Mouse (Mus musculus) stomach, embryonic 15.5 days (tissue): Measurements from ENCODE around the gene Dbt. TPM values are rescaled to one million over a fixed set of nuclear protein-coding genes. Genes with fewer than 3 reads are reported as not detected.
"Not testable (repeated sequence)": the region's sequence is repeated elsewhere in the genome, so short reads cannot be mapped to it uniquely, and the experiment has no call there.

ENCODE experiments used
- ATAC-seq: fragments of 200-750 bp; cut with Nextera tagmentation; 2 replicates; pipeline ENCODE4 v1.8.0; 2017; ENCODE audit warnings: low read depth, moderate number of reproducible peaks, moderate TSS enrichment; ENCODE audit not compliant: insufficient read depth, low FRiP score
- H3K27ac ChIP-seq: fragments of 300-500 bp; sonication (generic); 2 replicates; pipeline ENCODE4 v1.5.1; 2015; ENCODE audit warnings: mild to moderate bottlenecking, inconsistent platforms
- H3K27me3 ChIP-seq: fragments of 300-500 bp; sonication (generic); replicated peaks from 2 replicates; pipeline ENCODE4 v1.6.1; 2015; ENCODE audit warnings: inconsistent platforms
- H3K36me3 ChIP-seq: fragments of 300-500 bp; sonication (generic); 2 replicates; pipeline ENCODE4 v1.6.1; 2015; ENCODE audit warnings: inconsistent platforms
- H3K4me1 ChIP-seq: fragments of 300-500 bp; sonication (generic); 2 replicates; pipeline ENCODE4 v1.6.1; 2015; ENCODE audit warnings: inconsistent platforms
- H3K4me2 ChIP-seq: fragments of 300-500 bp; sonication (generic); 2 replicates; pipeline ENCODE4 v1.6.1; 2015; ENCODE audit warnings: mild to moderate bottlenecking, inconsistent platforms
- H3K4me3 ChIP-seq: fragments of 300-500 bp; sonication (generic); replicated peaks from 2 replicates; pipeline ENCODE4 v1.5.1; 2015; ENCODE audit warnings: inconsistent platforms
- H3K9ac ChIP-seq: fragments of 300-500 bp; sonication (generic); 2 replicates; pipeline ENCODE4 v1.6.1; 2015; ENCODE audit warnings: inconsistent platforms
- H3K9me3 ChIP-seq: fragments of 300-500 bp; sonication (generic); 2 replicates; pipeline ENCODE4 v1.6.1; 2016; ENCODE audit warnings: inconsistent platforms
- WGBS: fragments of 180-500 bp; shearing (Covaris S2); methylation state at CpG from one replicate; pipeline ENCODE4 v1.1.7; 2015; 5-methylcytosine and 5-hydroxymethylcytosine counted together
- polyA plus RNA-seq: library from polyadenylated mRNA; unstranded; fragments of >200 nt; fragmentation: Nextera tagmentation; extraction: Ambion mirVana; gene quantifications from 2 replicates; pipeline ENCODE4 v1.2.1, GENCODE M21; 2015

Dbt gene
- polyA plus RNA-seq, 1 experiment from 2014 or later, result 22.2 TPM

GRCm38 (mm10) chr3:116547430-116547829 lies 34.6 kb downstream of the Dbt start:
- Histone ChIP-seq H3K9me3 (no peaks in the 10 kb centered on the region), H3K27ac (no peak overlapping the region), H3K4me2 (no peak overlapping the region), H3K9ac (no peak overlapping the region), H3K27me3 (no peaks in the 10 kb centered on the region), H3K4me3 (no peak overlapping the region), H3K36me3 (peaks cover 17% of the 10 kb centered on the region; the same call in 1 of the 2 replicates), H3K4me1 (no peaks in the 10 kb centered on the region)
- ATAC-seq, result no peak
- WGBS, result 78% methylated on average over 5 of the region's 5 CpGs

DNA sequence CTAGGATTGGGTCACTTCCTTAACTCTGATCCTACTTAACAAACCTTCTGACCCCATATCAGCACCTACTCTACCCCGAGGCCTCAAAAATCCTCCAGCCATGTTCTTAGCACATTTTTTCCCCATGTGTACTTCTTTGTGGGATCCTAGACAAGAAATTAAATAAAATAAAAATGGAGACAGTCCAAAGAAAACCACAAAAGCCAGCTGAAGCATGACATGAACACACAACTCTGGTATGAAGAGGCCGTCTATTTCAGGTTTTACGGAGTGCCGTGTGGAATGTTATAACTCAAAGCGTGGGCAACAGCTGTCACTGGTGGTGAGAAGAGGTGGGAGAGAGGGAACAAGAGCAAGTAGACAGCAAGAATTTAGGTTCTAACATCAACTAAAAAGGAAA lies 38.5 kb downstream of the Dbt start:
- no peaks in the 10 kb centered on the region for H3K9me3 ChIP-seq
- ATAC-seq, result no peak
- H3K4me2 ChIP-seq, result no peak overlapping the region
- H3K9ac ChIP-seq, result no peak overlapping the region
- 89% methylated on average over 5 of the region's 5 CpGs for WGBS
- H3K4me3 ChIP-seq, result no peak overlapping the region
- H3K4me1 ChIP-seq, result no peaks in the 10 kb centered on the region
- no peaks in the 10 kb centered on the region for H3K27me3 ChIP-seq
- no peak overlapping the region for H3K27ac ChIP-seq
- peaks cover 9% of the 10 kb centered on the region; the same call in 1 of the 2 replicates for H3K36me3 ChIP-seq

DNA sequence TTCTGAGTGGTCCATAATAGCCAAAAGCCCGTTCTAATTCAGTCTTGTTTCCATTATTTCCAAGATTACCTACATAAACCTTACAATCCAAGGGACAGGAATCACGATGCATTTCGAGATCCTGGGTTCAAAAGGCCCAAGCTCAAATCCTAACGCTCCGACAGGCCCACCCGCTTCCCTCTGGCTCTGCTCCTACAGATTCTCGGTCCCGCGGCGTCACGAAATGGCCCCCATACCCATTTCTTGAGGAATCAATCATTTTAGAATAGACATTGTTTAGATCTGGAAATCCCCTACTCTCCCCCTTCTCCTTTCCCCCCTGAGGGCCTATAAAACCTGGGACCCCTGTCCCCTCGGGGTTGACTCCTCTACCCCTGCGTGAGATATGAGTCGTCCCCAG lies 48.4 kb downstream of the Dbt start:
- not testable (repeated sequence) for H3K4me1 ChIP-seq, H3K36me3 ChIP-seq, H3K27ac ChIP-seq, H3K4me3 ChIP-seq, H3K9me3 ChIP-seq, H3K9ac ChIP-seq, ATAC-seq, H3K27me3 ChIP-seq, H3K4me2 ChIP-seq
- WGBS, result 91% methylated on average over 14 of the region's 14 CpGs

DNA sequence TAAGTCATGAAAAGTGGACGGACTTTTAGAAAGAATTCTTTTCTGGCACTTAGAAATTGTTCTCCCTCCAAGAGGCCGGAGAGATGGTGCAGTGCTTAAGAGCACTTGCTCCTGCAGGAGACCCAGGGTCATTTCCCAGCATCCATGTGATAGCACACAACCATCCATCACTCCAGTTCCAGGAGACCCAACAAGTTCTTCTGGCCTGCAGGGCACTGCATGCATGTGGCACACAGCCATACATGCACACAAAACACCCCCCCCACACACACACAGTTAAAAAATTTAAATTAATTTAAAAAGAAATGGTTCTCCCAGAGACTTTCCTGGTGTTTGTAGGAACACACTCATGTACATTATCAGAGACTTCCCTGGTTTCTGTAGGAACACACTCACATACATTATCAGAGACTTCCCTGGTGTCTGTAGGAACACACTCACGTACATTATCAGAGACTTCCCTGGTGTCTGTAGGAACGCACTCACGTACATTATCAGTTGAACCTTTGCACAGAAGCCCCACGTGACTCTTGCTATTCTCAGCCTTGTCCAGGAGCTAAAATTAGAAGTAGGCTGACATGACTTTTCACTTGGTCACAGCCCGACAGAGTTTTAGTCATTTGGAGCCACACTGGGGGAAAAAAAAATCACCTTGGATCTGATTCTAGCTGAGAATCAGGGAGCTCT lies 49.7 kb downstream of the Dbt start, which contains the start of gene Lrrc39:
TSS of gene Lrrc39 (plus strand) at position 566 of the 687 bp plus-strand sequence.
- Histone ChIP-seq H3K9ac (no peak within 1 kb of the TSS), H3K27ac (0 out of 2 replicates have a peak within 1 kb of the TSS, but pooled peaks have one; percentile 13), H3K9me3 (no peaks in the 10 kb centered on the region), H3K4me3 (no peak within 1 kb of the TSS; the same call in 1 of the 2 replicates), H3K4me2 (peak within 1 kb of the TSS; percentile 14), H3K4me1 (no peaks in the 10 kb centered on the region), H3K36me3 (no peaks in the 10 kb centered on the region), H3K27me3 (no peaks in the 10 kb centered on the region)
- peak; percentile 97 for ATAC-seq
- 42% methylated on average over 7 of the region's 7 CpGs for WGBS

- Histone ChIP-seq H3K27me3 (no peaks in the 10 kb centered on the region), H3K4me1 (no peaks in the 10 kb centered on the region), H3K27ac (0 out of 2 replicates have a peak overlapping the region, but pooled peaks have one; percentile 13), H3K4me3 (no peak overlapping the region; the same call in 1 of the 2 replicates), H3K9me3 (no peaks in the 10 kb centered on the region), H3K4me2 (peak overlapping the region; percentile 14), H3K9ac (no peak overlapping the region), H3K36me3 (no peaks in the 10 kb centered on the region)
- 54% methylated on average over 7 of the region's 7 CpGs for WGBS
- ATAC-seq, result peak; percentile 5; the same call in 1 of the 2 replicates
Measured at GRCm38 (mm10) chr3:116563095-116563492, 50.2 kb downstream of the Dbt start.

GRCm38 (mm10) chr3:116570628-116571027 lies 57.8 kb downstream of the Dbt start:
- H3K27ac ChIP-seq, result no peak overlapping the region
- no peak for ATAC-seq
- H3K4me1 ChIP-seq, result no peaks in the 10 kb centered on the region
- H3K4me3 ChIP-seq, result no peak overlapping the region
- no peaks in the 10 kb centered on the region for H3K9me3 ChIP-seq
- no peak overlapping the region for H3K4me2 ChIP-seq
- 63% methylated on average over 2 of the region's 2 CpGs for WGBS
- no peaks in the 10 kb centered on the region for H3K36me3 ChIP-seq
- no peak overlapping the region for H3K9ac ChIP-seq
- H3K27me3 ChIP-seq, result no peaks in the 10 kb centered on the region

DNA sequence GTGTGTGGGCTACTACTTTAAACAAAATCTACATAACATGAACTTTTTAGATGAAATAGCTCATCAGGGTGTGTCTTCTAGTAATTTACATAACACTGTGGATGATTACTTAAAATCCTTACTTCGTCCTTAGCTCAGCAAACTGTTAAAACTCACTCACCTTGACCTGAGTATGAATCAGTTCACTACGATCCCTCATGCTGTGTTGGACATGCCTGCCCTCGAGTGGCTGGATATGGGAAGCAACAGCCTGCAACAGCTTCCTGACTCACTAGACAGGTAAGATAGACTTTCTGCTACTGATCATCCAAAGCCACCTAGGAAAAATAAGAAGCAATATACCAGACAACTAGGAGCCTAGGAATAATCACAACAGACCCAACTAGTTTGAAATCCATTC lies 64.4 kb downstream of the Dbt start:
- H3K4me1 ChIP-seq, result no peaks in the 10 kb centered on the region
- no peak overlapping the region for H3K4me2 ChIP-seq
- ATAC-seq, result no peak
- peaks cover 12% of the 10 kb centered on the region for H3K36me3 ChIP-seq
- H3K9me3 ChIP-seq, result no peaks in the 10 kb centered on the region
- no peak overlapping the region for H3K4me3 ChIP-seq
- WGBS, result 52% methylated on average over 3 of the region's 3 CpGs
- no peaks in the 10 kb centered on the region for H3K27me3 ChIP-seq
- no peak overlapping the region for H3K27ac ChIP-seq
- H3K9ac ChIP-seq, result no peak overlapping the region

GRCm38 (mm10) chr3:116582201-116582600 lies 69.3 kb downstream of the Dbt start:
- H3K27ac ChIP-seq, result no peak overlapping the region
- H3K9me3 ChIP-seq, result no peaks in the 10 kb centered on the region
- H3K4me2 ChIP-seq, result no peak overlapping the region
- H3K9ac ChIP-seq, result no peak overlapping the region
- no peaks in the 10 kb centered on the region for H3K27me3 ChIP-seq
- peaks cover 36% of the 10 kb centered on the region for H3K36me3 ChIP-seq
- H3K4me1 ChIP-seq, result no peaks in the 10 kb centered on the region
- H3K4me3 ChIP-seq, result no peak overlapping the region
- 95% methylated on average over 9 of the region's 9 CpGs for WGBS
- ATAC-seq, result no peak

DNA sequence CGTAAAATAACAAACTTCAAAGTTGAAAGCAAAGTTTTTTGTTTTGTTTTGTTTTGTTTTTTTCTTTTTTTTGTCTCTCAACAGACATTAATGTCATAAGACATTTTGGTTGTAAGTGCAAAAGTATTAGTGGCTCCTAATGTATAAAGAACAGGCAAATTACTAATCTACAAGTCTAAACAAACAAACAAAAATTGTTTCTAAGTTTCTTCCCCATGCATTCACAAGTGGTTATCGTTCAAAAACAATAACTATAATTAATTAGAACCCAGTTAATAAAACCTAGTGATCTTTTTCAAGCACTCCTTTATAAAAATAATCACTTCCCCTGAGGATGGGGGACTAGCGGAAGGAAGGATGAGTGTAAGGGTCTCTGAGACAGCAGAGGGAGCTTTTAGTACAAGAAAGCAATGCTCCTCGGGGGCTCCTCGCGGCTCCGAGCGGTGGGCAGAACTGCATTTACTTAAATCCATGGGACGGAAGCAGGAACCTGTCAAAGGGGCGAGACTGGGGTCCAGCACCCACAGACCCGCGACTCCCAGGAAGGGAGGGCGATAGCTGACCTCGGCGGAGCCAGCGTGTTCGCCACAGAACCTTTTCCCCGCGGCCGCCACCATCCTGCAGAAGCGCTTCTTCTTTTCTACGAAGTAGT lies 81.3 kb downstream of the Dbt start:
- no peaks in the 10 kb centered on the region for H3K9me3 ChIP-seq
- H3K4me2 ChIP-seq, result peak overlapping the region; percentile 47
- H3K27me3 ChIP-seq, result no peaks in the 10 kb centered on the region
- ATAC-seq, result peak; percentile 54; the same call in 1 of the 2 replicates
- peak overlapping the region; percentile 66 for H3K9ac ChIP-seq
- peaks cover 24% of the 10 kb centered on the region; the same call in 1 of the 2 replicates for H3K36me3 ChIP-seq
- peak overlapping the region; percentile 84 for H3K27ac ChIP-seq
- peak overlapping the region; percentile 92 for H3K4me3 ChIP-seq
- H3K4me1 ChIP-seq, result no peaks in the 10 kb centered on the region
- 2% methylated on average over 22 of the region's 22 CpGs for WGBS

- WGBS, result under 1% methylated on average over 65 of the region's 65 CpGs
Measured at GRCm38 (mm10) chr3:116594728-116595602, 82.1 kb downstream of the Dbt start, which contains the start of gene Sass6. TSS of gene Sass6 (plus strand) at chr3:116594982.

DNA sequence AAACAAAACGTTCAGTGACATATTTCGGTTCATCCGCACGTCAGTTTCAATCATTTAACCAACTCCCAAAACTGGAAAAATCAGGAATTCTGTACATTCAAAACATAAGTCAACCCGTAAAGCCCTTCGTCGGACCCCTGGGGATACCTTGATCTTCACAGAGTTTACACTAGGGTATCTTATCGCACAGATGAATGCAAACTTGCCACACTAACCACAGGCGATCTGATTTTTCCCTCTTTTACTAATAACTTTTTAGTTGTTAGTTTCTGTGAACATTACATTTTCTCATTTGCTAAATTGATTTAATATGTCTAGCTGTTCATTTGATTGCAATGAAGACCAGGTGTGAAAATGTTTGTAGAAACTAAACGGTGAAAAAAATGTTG lies 82.7 kb downstream of the Dbt start:
- H3K4me2 ChIP-seq, result peak overlapping the region; percentile 72
- no peaks in the 10 kb centered on the region for H3K27me3 ChIP-seq
- 6% methylated on average over 10 of the region's 10 CpGs for WGBS
- H3K4me1 ChIP-seq, result no peaks in the 10 kb centered on the region
- H3K9me3 ChIP-seq, result no peaks in the 10 kb centered on the region
- H3K27ac ChIP-seq, result no peak overlapping the region
- peaks cover 11% of the 10 kb centered on the region; the same call in 1 of the 2 replicates for H3K36me3 ChIP-seq
- peak overlapping the region; percentile 73 for H3K9ac ChIP-seq
- no peak for ATAC-seq
- peak overlapping the region; percentile 92 for H3K4me3 ChIP-seq

More at GRCm38 (mm10) chr3:116594728-116595602, 82.1 kb downstream of the Dbt start, which contains the start of gene Sass6:
- Histone ChIP-seq H3K27me3 (no peaks in the 10 kb centered on the region), H3K9me3 (no peaks in the 10 kb centered on the region), H3K27ac (peak within 1 kb of the TSS; percentile 84), H3K4me1 (no peaks in the 10 kb centered on the region), H3K4me3 (peak within 1 kb of the TSS; percentile 92), H3K36me3 (peaks cover 17% of the 10 kb centered on the region; the same call in 1 of the 2 replicates), H3K4me2 (peak within 1 kb of the TSS; percentile 72), H3K9ac (peak within 1 kb of the TSS; percentile 73)
- peak; percentile 94 for ATAC-seq
